Mouse (Mus musculus): ENCODE measurements around the gene Sema3b. TPM values are rescaled to one million over a fixed set of nuclear protein-coding genes. Genes with fewer than 3 reads are reported as not detected.

Sema3b gene
- polyA plus RNA-seq, 1 experiment from 2014 or later = 0.41 TPM

- peaks cover 37% of the 10 kb centered on the region for H3K4me1 ChIP-seq (ENCODE audit: insufficient read depth)
- H3K9ac ChIP-seq (replicated peaks) = peak within 1 kb of the TSS; percentile 86
- ATAC-seq (peak; percentile 68), DNase-seq (peak; percentile 88)
- peak within 1 kb of the TSS; percentile 94 for H3K27ac ChIP-seq (ENCODE audit: low read depth)
- WGBS (ENCODE audit: insufficient replicate concordance) = 0% methylated on average over 31 of the region's 32 CpGs
- TF ChIP-seq EP300 (IDR thresholded peaks at IDR 0.05; ENCODE audit: low read depth) = peak; percentile 42; the same call in 1 of the 2 replicates
- TF ChIP-seq CTCF (IDR thresholded peaks at IDR 0.05; ENCODE audit: low read depth) = 0 out of 2 replicates have a peak, but pooled peaks have one; percentile 3
- peak within 1 kb of the TSS; percentile 55 for H3K4me3 ChIP-seq (ENCODE audit: low read depth, low read length)
- H3K36me3 ChIP-seq (replicated peaks; ENCODE audit: insufficient read depth, low read length) = peaks cover 16% of the 10 kb centered on the region
- no peaks in the 10 kb centered on the region for H3K9me3 ChIP-seq (ENCODE audit: low read length)
- no peaks in the 10 kb centered on the region for H3K27me3 ChIP-seq (ENCODE audit: insufficient read depth, low read length)
- peak within 1 kb of the TSS; percentile 97 for H3K4me2 ChIP-seq (ENCODE audit: low read depth, low read length)
Measured at GRCm38 (mm10) chr9:107580501-107581317, 28.3 kb downstream of the Sema3b start, which contains the start of gene Hyal3. TSS of gene Hyal3 (plus strand) at chr9:107580818.

DNA sequence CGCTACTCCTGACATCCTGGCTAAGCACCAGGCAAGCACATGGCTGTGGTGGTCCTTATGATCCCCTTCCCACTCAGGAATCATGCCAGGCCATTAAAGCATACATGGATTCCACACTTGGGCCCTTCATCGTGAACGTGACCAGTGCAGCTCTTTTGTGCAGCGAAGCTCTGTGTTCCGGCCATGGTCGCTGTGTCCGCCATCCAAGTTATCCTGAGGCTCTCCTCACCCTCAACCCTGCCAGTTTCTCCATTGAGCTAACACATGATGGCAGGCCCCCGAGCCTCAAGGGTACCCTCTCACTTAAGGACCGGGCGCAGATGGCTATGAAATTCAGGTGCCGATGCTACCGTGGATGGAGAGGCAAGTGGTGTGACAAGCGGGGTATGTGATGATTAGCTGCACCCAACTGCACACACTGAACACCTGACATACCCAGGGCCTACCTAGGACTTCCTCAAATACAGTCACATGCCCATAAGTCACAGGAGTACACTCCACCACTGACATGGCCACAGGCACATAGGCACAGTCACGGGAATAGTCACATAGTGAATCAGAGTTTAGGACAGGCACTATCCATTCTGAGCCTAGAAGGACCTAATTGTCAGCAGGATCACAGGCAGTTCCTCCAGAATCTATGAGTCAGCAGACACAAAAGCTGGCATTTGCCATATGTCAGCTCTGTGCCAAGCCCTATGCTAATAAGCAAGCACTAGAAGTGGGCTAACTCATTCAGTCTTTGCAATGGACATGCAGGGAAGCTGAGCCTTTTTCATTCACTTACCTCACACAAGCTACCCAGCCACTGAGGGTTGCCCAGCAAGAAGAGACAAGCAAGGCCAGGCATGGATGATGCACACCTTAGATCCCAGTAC, 29.8 kb downstream of the Sema3b start:
- Histone ChIP-seq H3K9me3 (ENCODE audit: low read length) (no peaks in the 10 kb centered on the region), H3K4me3 (ENCODE audit: low read depth, low read length) (no peak overlapping the region), H3K4me2 (ENCODE audit: low read depth, low read length) (peak overlapping the region; percentile 16; the same call in 1 of the 2 replicates), H3K9ac (replicated peaks) (no peak overlapping the region), H3K27me3 (ENCODE audit: insufficient read depth, low read length) (no peaks in the 10 kb centered on the region), H3K27ac (ENCODE audit: low read depth) (0 out of 2 replicates have a peak overlapping the region, but pooled peaks have one; percentile 94), H3K4me1 (ENCODE audit: insufficient read depth) (peaks cover 41% of the 10 kb centered on the region), H3K36me3 (replicated peaks; ENCODE audit: insufficient read depth, low read length) (peaks cover 16% of the 10 kb centered on the region)
- DNase-seq = no peak
- TF ChIP-seq CTCF (IDR thresholded peaks at IDR 0.05; ENCODE audit: low read depth) (no peak), EP300 (IDR thresholded peaks at IDR 0.05; ENCODE audit: low read depth) (no peak)
- no peak for ATAC-seq
- 92% methylated on average over 14 of the region's 14 CpGs for WGBS (ENCODE audit: insufficient replicate concordance)

DNA sequence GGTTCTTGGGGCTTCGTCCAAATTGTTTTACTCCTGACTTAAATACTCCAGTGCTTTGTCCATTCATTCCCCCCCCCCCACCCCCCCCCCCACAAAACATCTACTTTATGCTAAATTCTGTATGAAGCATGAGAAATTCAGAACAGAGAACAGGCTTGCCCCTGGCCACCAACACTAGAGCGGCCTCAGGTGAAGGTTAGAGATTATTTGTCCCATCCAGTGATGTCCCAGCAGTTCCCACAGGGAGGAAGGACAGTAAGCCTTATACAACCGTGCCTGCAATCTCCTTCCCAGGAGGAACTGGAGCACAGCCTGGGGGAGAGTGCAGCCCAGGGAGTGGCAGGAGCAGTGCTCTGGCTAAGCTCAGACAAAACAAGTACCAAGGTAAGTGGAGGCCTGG, 30.4 kb downstream of the Sema3b start, which contains the start of gene Naa80:
Naa80 (plus strand) TSS at position 301 of the 400 bp plus-strand sequence.
- WGBS (ENCODE audit: insufficient replicate concordance) = 88% methylated on average over 3 of the region's 3 CpGs
- ATAC-seq = no peak
- Histone ChIP-seq H3K36me3 (replicated peaks; ENCODE audit: insufficient read depth, low read length) (peaks cover 14% of the 10 kb centered on the region), H3K4me2 (ENCODE audit: low read depth, low read length) (peak within 1 kb of the TSS; percentile 72), H3K4me3 (ENCODE audit: low read depth, low read length) (no peak within 1 kb of the TSS), H3K9ac (replicated peaks) (peak within 1 kb of the TSS; percentile 71; the same call in 1 of the 2 replicates), H3K27me3 (ENCODE audit: insufficient read depth, low read length) (no peaks in the 10 kb centered on the region), H3K9me3 (ENCODE audit: low read length) (no peaks in the 10 kb centered on the region), H3K4me1 (ENCODE audit: insufficient read depth) (peaks cover 41% of the 10 kb centered on the region), H3K27ac (ENCODE audit: low read depth) (0 out of 2 replicates have a peak within 1 kb of the TSS, but pooled peaks have one; percentile 94)
- no peak for DNase-seq
- TF ChIP-seq CTCF (IDR thresholded peaks at IDR 0.05; ENCODE audit: low read depth) (no peak), EP300 (IDR thresholded peaks at IDR 0.05; ENCODE audit: low read depth) (no peak)

GRCm38 (mm10) chr9:107577871-107578270, 31.2 kb downstream of the Sema3b start:
- no peaks in the 10 kb centered on the region for H3K27me3 ChIP-seq (ENCODE audit: insufficient read depth, low read length)
- peak overlapping the region; percentile 72 for H3K4me2 ChIP-seq (ENCODE audit: low read depth, low read length)
- peaks cover 41% of the 10 kb centered on the region for H3K4me1 ChIP-seq (ENCODE audit: insufficient read depth)
- H3K27ac ChIP-seq (ENCODE audit: low read depth) = no peak overlapping the region
- peak overlapping the region; percentile 71; the same call in 1 of the 2 replicates for H3K9ac ChIP-seq (replicated peaks)
- H3K9me3 ChIP-seq (ENCODE audit: low read length) = no peaks in the 10 kb centered on the region
- DNase-seq = no peak
- ATAC-seq = no peak
- no peak overlapping the region for H3K4me3 ChIP-seq (ENCODE audit: low read depth, low read length)
- 89% methylated on average over 10 of the region's 10 CpGs for WGBS (ENCODE audit: insufficient replicate concordance)
- H3K36me3 ChIP-seq (replicated peaks; ENCODE audit: insufficient read depth, low read length) = peaks cover 7% of the 10 kb centered on the region
- no peak for TF ChIP-seq CTCF (IDR thresholded peaks at IDR 0.05; ENCODE audit: low read depth)
- TF ChIP-seq EP300 (IDR thresholded peaks at IDR 0.05; ENCODE audit: low read depth) = no peak

DNA sequence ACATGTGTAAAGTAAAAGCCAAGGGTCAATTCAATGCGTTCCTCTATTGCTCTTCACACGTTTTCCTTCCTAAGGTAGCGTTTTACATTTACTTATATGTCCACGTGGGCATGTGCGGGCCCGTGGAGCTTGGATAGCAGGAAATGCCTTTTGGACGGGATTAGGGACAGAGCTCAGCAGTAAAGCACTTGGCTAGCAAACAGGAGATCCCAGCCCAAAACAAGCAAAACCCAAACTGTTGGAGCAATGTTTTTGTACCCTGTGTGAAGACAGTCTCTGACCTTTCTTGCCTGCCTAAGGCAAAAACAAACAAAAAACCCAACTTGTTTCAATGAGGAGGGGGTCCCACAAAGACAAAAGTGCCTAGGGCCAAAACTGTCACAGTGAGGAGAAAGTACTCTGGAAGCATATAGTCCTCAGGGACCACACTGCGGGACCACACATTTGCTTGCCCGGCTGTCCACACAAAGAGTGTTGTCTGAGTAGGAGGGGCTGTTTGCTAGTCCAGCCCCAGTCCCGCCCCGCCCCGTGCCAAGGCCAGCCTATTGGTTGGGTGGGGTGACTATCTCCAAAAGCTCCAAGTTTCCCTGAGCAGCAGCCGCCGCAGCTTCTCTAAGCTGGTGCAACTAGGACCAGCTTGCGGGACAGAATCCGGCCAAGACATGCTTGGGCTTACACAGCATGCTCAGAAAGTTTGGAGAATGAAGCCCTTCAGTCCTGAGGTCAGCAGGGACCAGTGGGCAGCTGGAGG, 32.5 kb downstream of the Sema3b start, which contains the start of gene Hyal1:
Hyal1 (plus strand) TSS at position 571 of the 751 bp plus-strand sequence.
- Histone ChIP-seq H3K9ac (replicated peaks) (peak within 1 kb of the TSS; percentile 71), H3K27me3 (ENCODE audit: insufficient read depth, low read length) (no peaks in the 10 kb centered on the region), H3K27ac (ENCODE audit: low read depth) (peak within 1 kb of the TSS; percentile 87), H3K4me2 (ENCODE audit: low read depth, low read length) (peak within 1 kb of the TSS; percentile 72), H3K9me3 (ENCODE audit: low read length) (no peaks in the 10 kb centered on the region), H3K36me3 (replicated peaks; ENCODE audit: insufficient read depth, low read length) (peaks cover 12% of the 10 kb centered on the region), H3K4me1 (ENCODE audit: insufficient read depth) (peaks cover 41% of the 10 kb centered on the region), H3K4me3 (ENCODE audit: low read depth, low read length) (peak within 1 kb of the TSS; percentile 48)
- TF ChIP-seq EP300 (IDR thresholded peaks at IDR 0.05; ENCODE audit: low read depth) = no peak
- TF ChIP-seq CTCF (IDR thresholded peaks at IDR 0.05; ENCODE audit: low read depth) = no peak
- WGBS (ENCODE audit: insufficient replicate concordance) = 26% methylated on average over 16 of the region's 16 CpGs
- ATAC-seq = peak; percentile 73
- DNase-seq = peak; percentile 92
